Mouse (Mus musculus): ENCODE data around the gene Foxb2. TPM values are rescaled to one million over a fixed set of nuclear protein-coding genes. Genes with fewer than 3 reads are reported as not detected.

The Foxb2 gene
- polyA plus RNA-seq, 1 experiment from 2014 or later: not detected

DNA sequence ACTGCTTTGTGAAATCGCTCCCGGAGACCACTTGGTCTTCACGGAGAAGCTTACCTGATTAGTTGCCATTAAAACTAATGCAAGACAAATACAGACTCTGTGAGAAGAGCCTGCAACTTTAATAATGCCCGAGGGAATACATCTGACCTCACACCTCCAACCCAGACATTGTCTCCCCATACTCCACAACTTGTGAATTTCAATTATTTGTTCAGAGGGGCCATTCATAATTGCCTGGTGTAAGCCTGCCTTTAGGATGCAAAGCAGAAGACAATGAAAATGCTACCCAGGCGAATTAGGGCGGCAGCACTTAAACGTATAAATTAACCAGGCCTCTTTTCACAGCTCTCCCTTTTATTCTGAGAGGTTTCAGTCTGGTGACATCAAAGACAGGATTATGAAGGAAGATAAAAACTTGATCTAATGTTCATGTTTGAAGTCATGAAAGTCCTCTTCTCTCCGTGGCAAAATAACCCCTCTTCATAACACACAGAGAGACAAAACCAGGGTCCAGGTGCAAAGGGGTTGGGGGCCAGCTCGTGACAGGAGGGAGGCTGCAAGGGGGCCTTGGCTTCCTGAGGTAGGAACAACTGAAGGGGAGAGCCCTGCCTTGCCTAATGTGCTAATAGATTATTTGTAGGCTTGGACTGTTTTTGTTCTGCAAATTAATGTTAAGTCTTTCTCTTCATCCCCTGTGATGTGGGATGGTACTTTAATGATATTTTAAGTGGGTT lies 31.9 kb downstream of the Foxb2 start:
- no peak for ATAC-seq (ENCODE audit: insufficient read depth, low FRiP score, low TSS enrichment)
- no peak overlapping the region for H3K4me3 ChIP-seq (ENCODE audit: low read depth, low read length)
- no peak for DNase-seq (ENCODE audit: low spot score)
- no peaks in the 10 kb centered on the region for H3K36me3 ChIP-seq (ENCODE audit: control insufficient read depth, insufficient read depth, low read length)
- 20% methylated on average over 9 of the region's 9 CpGs for WGBS
- no peaks in the 10 kb centered on the region for H3K4me1 ChIP-seq (ENCODE audit: control insufficient read depth, insufficient read depth, low read length)
- H3K9ac ChIP-seq (ENCODE audit: low read length): no peak overlapping the region
- no peaks in the 10 kb centered on the region for H3K27me3 ChIP-seq (ENCODE audit: control insufficient read depth, insufficient read depth, low read length)
- no peak overlapping the region for H3K27ac ChIP-seq (ENCODE audit: low read depth, low read length)
- H3K4me2 ChIP-seq (ENCODE audit: low read depth): no peak overlapping the region
- H3K9me3 ChIP-seq (ENCODE audit: control insufficient read depth, low read length): no peaks in the 10 kb centered on the region

DNA sequence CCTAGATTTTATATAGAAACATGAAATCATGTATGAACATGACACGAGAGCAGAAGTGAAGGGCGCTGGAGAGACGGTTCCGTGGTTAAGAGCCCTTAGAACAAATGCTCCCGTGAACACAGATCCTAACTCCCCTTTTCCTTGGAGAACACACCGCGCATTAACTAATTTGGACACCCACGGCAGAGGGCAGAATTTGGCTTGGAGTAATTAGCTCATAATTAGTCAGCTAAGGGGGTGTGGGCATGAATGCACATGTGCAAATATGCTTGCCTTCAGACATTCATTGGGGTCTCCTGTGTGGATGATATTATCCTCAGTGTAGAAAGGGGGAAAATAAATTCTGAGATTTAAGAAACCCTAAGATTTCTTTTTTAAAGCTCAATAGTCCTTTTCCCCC lies 32.6 kb downstream of the Foxb2 start:
- H3K27me3 ChIP-seq (ENCODE audit: control insufficient read depth, insufficient read depth, low read length): no peaks in the 10 kb centered on the region
- no peak overlapping the region for H3K27ac ChIP-seq (ENCODE audit: low read depth, low read length)
- 80% methylated on average over 8 of the region's 8 CpGs for WGBS
- no peak overlapping the region for H3K9ac ChIP-seq (ENCODE audit: low read length)
- no peaks in the 10 kb centered on the region for H3K4me1 ChIP-seq (ENCODE audit: control insufficient read depth, insufficient read depth, low read length)
- no peak for ATAC-seq (ENCODE audit: insufficient read depth, low FRiP score, low TSS enrichment)
- H3K4me2 ChIP-seq (ENCODE audit: low read depth): no peak overlapping the region
- no peaks in the 10 kb centered on the region for H3K9me3 ChIP-seq (ENCODE audit: control insufficient read depth, low read length)
- no peaks in the 10 kb centered on the region for H3K36me3 ChIP-seq (ENCODE audit: control insufficient read depth, insufficient read depth, low read length)
- no peak for DNase-seq (ENCODE audit: low spot score)
- no peak overlapping the region for H3K4me3 ChIP-seq (ENCODE audit: low read depth, low read length)

DNA sequence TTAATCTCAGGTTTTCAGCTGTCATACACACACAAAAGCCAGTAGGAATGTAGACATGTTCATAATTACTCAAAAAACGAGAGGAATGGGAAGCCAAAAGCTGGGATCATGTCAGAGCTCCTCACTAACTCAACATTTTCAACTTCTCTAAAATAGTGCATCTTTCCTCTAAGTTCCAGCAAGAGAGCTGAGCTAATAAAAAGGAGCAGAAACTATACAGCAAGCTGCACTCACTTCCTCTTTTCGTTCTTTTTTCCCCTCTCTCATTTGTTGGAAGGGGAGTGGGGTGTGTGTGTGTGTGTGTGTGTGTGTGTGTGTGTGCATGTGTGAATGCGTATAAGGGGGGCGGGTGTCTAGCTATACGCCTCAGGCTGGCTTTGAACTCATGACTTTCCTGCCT lies 45.9 kb downstream of the Foxb2 start:
- H3K4me1 ChIP-seq (ENCODE audit: control insufficient read depth, insufficient read depth, low read length): no peaks in the 10 kb centered on the region
- no peak overlapping the region for H3K4me3 ChIP-seq (ENCODE audit: low read depth, low read length)
- no peaks in the 10 kb centered on the region for H3K9me3 ChIP-seq (ENCODE audit: control insufficient read depth, low read length)
- WGBS: 78% methylated on average over 5 of the region's 5 CpGs
- no peak overlapping the region for H3K27ac ChIP-seq (ENCODE audit: low read depth, low read length)
- H3K27me3 ChIP-seq (ENCODE audit: control insufficient read depth, insufficient read depth, low read length): no peaks in the 10 kb centered on the region
- H3K9ac ChIP-seq (ENCODE audit: low read length): no peak overlapping the region
- no peak overlapping the region for H3K4me2 ChIP-seq (ENCODE audit: low read depth)
- ATAC-seq (ENCODE audit: insufficient read depth, low FRiP score, low TSS enrichment): no peak
- no peaks in the 10 kb centered on the region for H3K36me3 ChIP-seq (ENCODE audit: control insufficient read depth, insufficient read depth, low read length)
- DNase-seq (ENCODE audit: low spot score): no peak

DNA sequence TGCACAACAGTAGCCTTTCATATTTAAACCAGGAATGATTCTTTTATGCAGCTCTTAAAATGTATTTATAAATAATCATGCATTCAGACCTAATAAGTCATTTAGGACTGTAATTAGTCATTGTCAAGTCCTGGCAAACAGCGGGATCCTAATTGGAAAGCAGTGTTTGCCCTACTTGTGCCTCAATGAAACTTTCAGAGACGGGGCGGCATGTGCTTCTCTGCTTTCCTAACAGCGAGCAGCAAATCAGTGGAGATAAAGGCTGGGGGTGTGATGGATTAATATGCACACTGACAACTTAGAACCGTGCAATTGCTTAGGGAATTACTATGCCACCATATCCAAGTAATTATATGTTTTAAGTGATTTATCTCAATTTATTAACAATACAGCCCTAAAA lies 48.4 kb downstream of the Foxb2 start:
- no peak overlapping the region for H3K4me2 ChIP-seq (ENCODE audit: low read depth)
- H3K36me3 ChIP-seq (ENCODE audit: control insufficient read depth, insufficient read depth, low read length): no peaks in the 10 kb centered on the region
- no peaks in the 10 kb centered on the region for H3K9me3 ChIP-seq (ENCODE audit: control insufficient read depth, low read length)
- no peak overlapping the region for H3K4me3 ChIP-seq (ENCODE audit: low read depth, low read length)
- no peaks in the 10 kb centered on the region for H3K27me3 ChIP-seq (ENCODE audit: control insufficient read depth, insufficient read depth, low read length)
- ATAC-seq (ENCODE audit: insufficient read depth, low FRiP score, low TSS enrichment) (no peak), DNase-seq (ENCODE audit: low spot score) (no peak)
- 49% methylated on average over 5 of the region's 5 CpGs for WGBS
- H3K4me1 ChIP-seq (ENCODE audit: control insufficient read depth, insufficient read depth, low read length): no peaks in the 10 kb centered on the region
- no peak overlapping the region for H3K27ac ChIP-seq (ENCODE audit: low read depth, low read length)
- H3K9ac ChIP-seq (ENCODE audit: low read length): no peak overlapping the region

Other genes with a start within 250 kb of the Foxb2 start
- gene Vps13a, start 92.9 kb downstream of the Foxb2 start, polyA plus RNA-seq (2014; fragmentation: Nextera tagmentation; extraction: Ambion mirVana): 8.2 and 11.3 TPM in 2 replicates
- 2.5 and 2.6 TPM in 2 replicates for gene Prune2, start 82.3 kb upstream of the Foxb2 start, polyA plus RNA-seq (2014; fragmentation: Nextera tagmentation; extraction: Ambion mirVana)

Measured in neural tube, embryonic 11.5 days (tissue).